Mouse (Mus musculus): ENCODE data around the gene Insl6.

- TF ChIP-seq CTCF (IDR thresholded peaks at IDR 0.05; ENCODE audit: extremely low read depth, insufficient read length, insufficient replicate concordance, low read depth, low read length) (no peak), POLR2A (IDR thresholded peaks at IDR 0.05; ENCODE audit: low read depth, low read length) (no peak)
These were observed 52.9 kb downstream of the Insl6 start for GRCm38 (mm10) chr19:29272011-29272809.
